Mouse (Mus musculus) embryonic fibroblast, embryonic 13.5 days (primary cell): ENCODE results near the gene Zscan18.

ENCODE experiments used
- CTCF ChIP-seq: IDR thresholded peaks from 2 replicates; pipeline ENCODE4 v1.5.1; 2011; ENCODE audit warnings: mild to moderate bottlenecking, control low read depth, low read length, moderate library complexity, borderline replicate concordance; ENCODE audit not compliant: insufficient read depth
- POLR2A ChIP-seq: IDR thresholded peaks from 2 replicates; pipeline ENCODE4 v1.6.1; 2011; ENCODE audit warnings: low read depth, mild to moderate bottlenecking, control low read depth, low read length, moderate library complexity

GRCm38 (mm10) chr7:12774111-12774510, 29.3 kb downstream of the Zscan18 start:
- TF ChIP-seq CTCF, result no peak
- no peak for TF ChIP-seq POLR2A
